Mouse (Mus musculus) midbrain, postnatal 0 days (tissue): ENCODE results near the gene 2810006K23Rik. TPM values are rescaled to one million over a fixed set of nuclear protein-coding genes. Genes with fewer than 3 reads are reported as not detected.

Experiments used
- ATAC-seq: fragments of 200-750 bp; cut with Nextera tagmentation; 2 replicates; pipeline ENCODE4 v1.8.0; 2017; ENCODE audit warnings: moderate number of reproducible peaks, mild to moderate bottlenecking, moderate TSS enrichment, moderate library complexity; ENCODE audit not compliant: low FRiP score
- DNase-seq: peaks from one replicate; pipeline ENCODE4 v3.0.0-alpha.2; 2015; ENCODE audit warnings: low spot score
- H3K27ac ChIP-seq: fragments of 300-500 bp; sonication (generic); 2 replicates; pipeline ENCODE4 v1.5.1; 2014; ENCODE audit warnings: low read depth, mild to moderate bottlenecking, low read length, mixed read lengths
- H3K27me3 ChIP-seq: fragments of 300-500 bp; sonication (generic); 2 replicates; pipeline ENCODE4 v1.6.1; 2014; ENCODE audit warnings: low read length, control low read depth, mixed read lengths; ENCODE audit not compliant: insufficient read depth
- H3K36me3 ChIP-seq: fragments of 300-500 bp; sonication (generic); 2 replicates; pipeline ENCODE4 v1.6.1; 2014; ENCODE audit warnings: low read length, control low read depth, mixed read lengths; ENCODE audit not compliant: insufficient read depth
- H3K4me1 ChIP-seq: fragments of 300-500 bp; sonication (generic); 2 replicates; pipeline ENCODE4 v1.6.1; 2014; ENCODE audit warnings: mild to moderate bottlenecking, control low read depth, antibody characterized with exemption, low read length, mixed read lengths; ENCODE audit not compliant: insufficient read depth
- H3K4me2 ChIP-seq: fragments of 300-500 bp; sonication (generic); 2 replicates; pipeline ENCODE4 v1.6.1; 2014; ENCODE audit warnings: low read depth, mild to moderate bottlenecking, low read length, mixed read lengths; ENCODE audit not compliant: poor library complexity, severe bottlenecking
- H3K4me3 ChIP-seq: fragments of 300-500 bp; sonication (generic); 2 replicates; pipeline ENCODE4 v1.5.1; 2014; ENCODE audit warnings: low read depth, mild to moderate bottlenecking, low read length, moderate library complexity
- H3K9ac ChIP-seq: fragments of 300-500 bp; sonication (generic); replicated peaks from 2 replicates; pipeline ENCODE4 v1.6.1; 2014; ENCODE audit warnings: mild to moderate bottlenecking, low read length, moderate library complexity, mixed read lengths; ENCODE audit not compliant: poor library complexity, severe bottlenecking
- H3K9me3 ChIP-seq: fragments of 300-500 bp; sonication (generic); 2 replicates; pipeline ENCODE4 v1.6.1; 2016; ENCODE audit warnings: low read length, control low read depth
- CTCF ChIP-seq: IDR thresholded peaks from 2 replicates; pipeline ENCODE4 v1.5.1; 2016; ENCODE audit warnings: antibody characterized with exemption, mild to moderate bottlenecking
- WGBS: fragments of 180-500 bp; shearing (Covaris S2); extraction: QIAGEN DNeasy Blood & Tissue Kit; methylation state at CpG from one replicate; pipeline ENCODE4 v1.1.7; 2014; 5-methylcytosine and 5-hydroxymethylcytosine counted together
- polyA plus RNA-seq: library from polyadenylated mRNA; unstranded; fragments of >200 nt; fragmentation: Nextera tagmentation; extraction: Ambion mirVana; gene quantifications from 2 replicates; pipeline ENCODE4 v1.2.1, GENCODE M21; 2015
- total RNA-seq: library from RNA; depleted of rRNA; stranded (reverse); fragments of >200 nt; gene quantifications from 2 replicates; pipeline ENCODE4 v1.2.3, GENCODE M21; 2014

The 2810006K23Rik gene
- total and polyA plus RNA-seq, 2 experiments from 2014 or later, result 7.8 to 9.0 TPM

DNA sequence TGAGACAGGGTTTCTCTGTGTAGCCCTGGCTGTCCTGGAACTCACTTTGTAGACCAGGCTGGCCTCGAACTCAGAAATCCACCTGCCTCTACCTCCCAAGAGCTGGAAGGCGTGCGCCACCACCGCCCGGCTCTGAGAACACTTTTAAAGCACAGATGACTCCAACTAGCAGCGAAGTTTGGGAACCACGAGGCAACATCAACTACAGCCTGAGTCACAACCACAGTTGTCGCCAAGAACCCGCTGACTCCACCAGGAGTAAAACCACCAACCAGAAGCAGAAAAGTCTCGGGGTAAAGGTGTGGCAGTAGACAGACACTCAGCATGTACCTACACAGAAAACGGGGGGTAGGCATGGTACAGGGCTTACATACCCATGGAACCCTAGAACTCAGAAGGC, 17.8 kb upstream of the 2810006K23Rik start:
- Histone ChIP-seq H3K9me3 (no peaks in the 10 kb centered on the region), H3K9ac (no peak overlapping the region), H3K4me2 (no peak overlapping the region), H3K4me3 (no peak overlapping the region), H3K36me3 (peaks cover 45% of the 10 kb centered on the region), H3K27ac (no peak overlapping the region), H3K27me3 (no peaks in the 10 kb centered on the region), H3K4me1 (no peaks in the 10 kb centered on the region)
- no peak for TF ChIP-seq CTCF
- ATAC-seq (no peak), DNase-seq (no peak)
- WGBS, result 98% methylated on average over 11 of the region's 11 CpGs

DNA sequence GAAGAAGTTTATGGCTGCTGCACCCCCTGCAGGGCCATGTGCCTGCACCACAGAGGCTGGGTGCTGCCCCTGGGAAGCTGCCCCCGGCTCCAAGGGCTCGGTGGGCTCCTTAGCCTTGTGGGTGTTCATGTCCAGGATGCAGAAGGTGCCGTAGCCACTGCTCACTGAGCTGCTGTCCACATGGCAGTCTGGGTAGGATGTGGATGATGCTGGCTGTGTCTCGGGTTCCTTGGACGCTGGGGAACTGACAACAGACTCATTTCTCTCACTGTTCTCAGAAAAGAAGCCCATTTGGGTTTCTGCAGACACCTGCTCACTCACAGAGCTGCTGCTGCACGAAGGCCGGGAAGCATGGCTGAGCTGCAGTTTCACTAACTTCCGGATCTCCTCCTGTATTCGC, 12.4 kb upstream of the 2810006K23Rik start:
- TF ChIP-seq CTCF, result no peak
- peaks cover 40% of the 10 kb centered on the region for H3K36me3 ChIP-seq
- H3K9me3 ChIP-seq, result no peaks in the 10 kb centered on the region
- H3K9ac ChIP-seq, result no peak overlapping the region
- no peak for DNase-seq
- ATAC-seq, result no peak
- H3K4me3 ChIP-seq, result no peak overlapping the region
- no peaks in the 10 kb centered on the region for H3K4me1 ChIP-seq
- WGBS, result 89% methylated on average over 9 of the region's 9 CpGs
- no peak overlapping the region for H3K27ac ChIP-seq
- H3K27me3 ChIP-seq, result no peaks in the 10 kb centered on the region
- no peak overlapping the region for H3K4me2 ChIP-seq

DNA sequence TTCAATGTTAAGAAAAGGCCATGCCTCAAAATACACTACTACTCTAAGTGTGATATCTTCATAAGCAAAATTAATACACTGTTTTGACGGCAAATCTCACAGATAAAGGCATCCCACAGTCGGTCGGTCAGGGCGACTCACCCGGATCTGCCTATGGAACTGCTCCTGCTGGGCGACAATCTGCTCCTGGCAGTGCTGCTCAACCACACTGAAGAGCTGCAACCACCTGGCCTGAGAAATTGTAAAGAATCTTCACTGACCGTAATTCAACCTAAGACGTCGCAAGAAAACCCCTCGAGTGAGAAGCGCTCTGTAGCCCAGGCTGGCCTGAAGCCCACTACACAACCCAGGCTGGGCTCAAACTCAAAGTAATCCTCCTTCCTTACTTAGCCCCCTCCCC, 11.9 kb upstream of the 2810006K23Rik start:
- peak; percentile 9 for DNase-seq
- ATAC-seq, result no peak
- peaks cover 36% of the 10 kb centered on the region for H3K36me3 ChIP-seq

DNA sequence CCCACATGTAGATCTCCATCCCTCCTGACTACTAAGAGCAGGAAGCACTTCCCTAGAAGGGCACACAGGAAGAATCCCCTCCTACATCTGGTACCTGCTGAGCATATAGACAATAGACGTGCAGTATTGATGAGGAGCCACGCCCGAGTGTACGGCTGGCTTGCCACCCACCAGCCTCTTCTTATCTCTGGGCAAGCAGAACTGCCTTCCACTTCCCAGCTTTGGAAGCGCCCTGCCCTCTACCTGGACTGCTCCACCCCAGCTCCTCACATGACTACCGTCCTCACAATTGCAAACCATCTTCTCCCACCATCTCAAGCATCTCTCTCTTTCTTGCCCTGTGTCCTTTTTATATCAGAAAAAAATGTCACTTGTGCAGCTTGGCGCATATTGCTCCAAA, 10.2 kb upstream of the 2810006K23Rik start:
- Histone ChIP-seq H3K4me1 (no peaks in the 10 kb centered on the region), H3K9ac (no peak overlapping the region), H3K4me3 (no peak overlapping the region), H3K36me3 (peaks cover 27% of the 10 kb centered on the region), H3K27me3 (no peaks in the 10 kb centered on the region), H3K9me3 (no peaks in the 10 kb centered on the region), H3K27ac (no peak overlapping the region), H3K4me2 (no peak overlapping the region)
- WGBS, result 94% methylated on average over 7 of the region's 7 CpGs
- DNase-seq (no peak), ATAC-seq (no peak)
- TF ChIP-seq CTCF, result no peak

More for the DNA sequence above, 11.9 kb upstream of the 2810006K23Rik start:
- Histone ChIP-seq H3K4me2 (no peak overlapping the region), H3K4me3 (no peak overlapping the region), H3K9ac (no peak overlapping the region), H3K4me1 (no peaks in the 10 kb centered on the region), H3K9me3 (no peaks in the 10 kb centered on the region), H3K27me3 (no peaks in the 10 kb centered on the region), H3K27ac (no peak overlapping the region)
- 90% methylated on average over 11 of the region's 11 CpGs for WGBS
- TF ChIP-seq CTCF, result no peak

DNA sequence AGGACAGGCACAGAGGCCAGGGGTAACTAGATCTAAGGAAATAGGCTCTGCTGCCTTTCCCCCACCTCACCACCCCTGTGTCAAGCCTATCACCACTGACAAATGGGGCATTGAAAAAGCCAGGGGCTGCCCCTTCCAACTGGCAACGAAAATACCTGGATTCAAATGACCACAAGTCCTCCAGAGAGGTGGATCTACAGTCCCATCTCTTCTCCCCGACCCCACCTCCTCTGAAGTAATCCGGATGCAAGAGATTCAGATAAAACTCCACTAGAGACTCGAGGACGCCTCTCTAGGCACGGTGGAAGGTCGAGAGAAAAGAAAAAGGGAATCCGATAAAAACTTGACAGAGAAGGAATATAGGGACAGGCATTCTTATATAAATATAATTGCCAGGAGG, 1.1 kb upstream of the 2810006K23Rik start:
- H3K27ac ChIP-seq, result peak overlapping the region; percentile 98; the same call in 1 of the 2 replicates
- DNase-seq (no peak), ATAC-seq (no peak)
- H3K9me3 ChIP-seq, result no peaks in the 10 kb centered on the region
- H3K36me3 ChIP-seq, result no peaks in the 10 kb centered on the region
- H3K4me3 ChIP-seq, result peak overlapping the region; percentile 63
- peak overlapping the region; percentile 52 for H3K4me2 ChIP-seq
- TF ChIP-seq CTCF, result no peak
- peaks cover 7% of the 10 kb centered on the region; the same call in 1 of the 2 replicates for H3K4me1 ChIP-seq
- peak overlapping the region; percentile 75 for H3K9ac ChIP-seq
- 1% methylated on average over 8 of the region's 8 CpGs for WGBS
- no peaks in the 10 kb centered on the region for H3K27me3 ChIP-seq

DNA sequence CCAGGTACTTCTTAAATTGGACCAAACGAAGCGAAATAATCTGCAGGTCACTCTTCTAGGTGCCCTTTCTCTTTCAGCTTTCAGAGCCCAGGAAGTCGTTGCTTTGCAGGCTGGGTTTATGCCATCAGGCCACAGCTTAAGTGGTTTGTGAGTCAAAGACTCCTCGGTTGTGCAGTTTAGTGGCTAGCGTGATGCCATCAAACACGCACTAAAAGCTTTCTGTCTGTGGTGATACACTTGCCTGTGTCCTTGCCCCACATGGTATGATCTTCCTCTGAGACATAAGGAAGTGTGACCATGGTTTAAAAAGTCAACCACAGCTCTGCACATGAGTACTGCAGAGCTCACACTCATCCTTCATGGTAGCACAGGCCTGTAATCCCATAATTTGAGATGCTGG, 2.2 kb downstream of the 2810006K23Rik start:
- no peaks in the 10 kb centered on the region for H3K9me3 ChIP-seq
- H3K36me3 ChIP-seq, result no peaks in the 10 kb centered on the region
- no peak for ATAC-seq
- H3K4me1 ChIP-seq, result peaks cover 7% of the 10 kb centered on the region; the same call in 1 of the 2 replicates
- no peaks in the 10 kb centered on the region for H3K27me3 ChIP-seq
- no peak overlapping the region for H3K4me3 ChIP-seq
- 90% methylated on average over 6 of the region's 6 CpGs for WGBS
- H3K27ac ChIP-seq, result no peak overlapping the region
- no peak for DNase-seq
- H3K4me2 ChIP-seq, result no peak overlapping the region
- no peak for TF ChIP-seq CTCF
- H3K9ac ChIP-seq, result no peak overlapping the region
